Mouse (Mus musculus): ENCODE data around the gene Ifitm1.

GRCm38 (mm10) chr7:140967862-140968591 is 1.0 kb downstream of the Ifitm1 start:
- no peak for TF ChIP-seq GATA1 (IDR thresholded peaks at IDR 0.05; ENCODE audit: borderline replicate concordance, low read length)
- TF ChIP-seq FLI1 (IDR thresholded peaks at IDR 0.05; ENCODE audit: low read length) = no peak

All from megakaryocyte, embryonic 14.5 days (primary cell).